Mouse (Mus musculus): ENCODE data around the gene Hbs1l.

DNA sequence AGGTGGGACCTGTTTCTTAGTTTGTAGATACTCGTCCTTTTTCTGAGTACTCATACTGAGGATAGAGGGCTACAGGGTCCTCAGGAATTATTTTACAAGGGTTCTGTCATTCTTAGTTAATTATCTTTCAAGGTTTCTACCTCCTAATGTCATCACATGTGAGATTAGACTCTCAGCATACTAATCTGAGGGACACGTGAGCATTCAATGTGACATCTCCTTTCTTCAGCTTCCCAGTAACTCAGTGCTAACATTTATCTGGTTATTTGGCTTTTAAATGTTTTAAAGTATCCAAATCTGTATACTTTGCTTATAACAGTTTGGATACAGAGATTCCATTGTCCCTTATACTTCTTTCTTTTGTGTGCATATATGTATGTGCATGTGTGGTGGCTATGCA is 28.3 kb upstream of the Hbs1l start:
- TF ChIP-seq POLR2A (IDR thresholded peaks at IDR 0.05; ENCODE audit: borderline replicate concordance, low read depth, low read length): no peak
- no peak for TF ChIP-seq CTCF (IDR thresholded peaks at IDR 0.05; ENCODE audit: low read depth, low read length)

Data from bone marrow macrophage, adult 2 months (primary cell).